Mouse (Mus musculus) kidney, postnatal 4 days (tissue): ENCODE data around the gene Nbea.

ENCODE experiments used
- DNase-seq, 2 experiments: peaks; one replicate each; pipeline ENCODE4 v3.0.0; 2021; ENCODE audit warnings: mixed read lengths in 2 of 2

Gene Nbea

DNA sequence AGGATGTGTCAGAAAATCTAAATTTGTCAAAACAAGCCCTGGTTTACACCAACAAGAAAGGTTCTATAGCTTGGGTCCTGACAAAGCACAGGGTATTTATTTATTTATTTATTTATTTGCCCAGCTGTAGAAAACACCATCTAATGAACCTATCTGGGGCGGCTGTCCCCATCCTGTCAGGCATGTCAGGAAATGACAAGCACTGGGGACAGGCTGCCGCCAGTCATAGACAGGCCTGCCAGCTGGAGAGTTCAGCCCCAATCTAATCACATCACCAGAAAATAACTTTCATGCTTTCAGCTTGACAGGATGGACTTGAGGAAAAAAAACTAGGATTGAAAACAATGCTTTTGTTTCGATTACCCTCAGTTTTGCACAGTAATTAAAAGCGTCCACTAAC is 440.8 kb downstream of the Nbea start:
- no peak for DNase-seq

GRCm38 (mm10) chr3:55742218-55742617 is 441.3 kb downstream of the Nbea start:
- DNase-seq, result no peak

DNA sequence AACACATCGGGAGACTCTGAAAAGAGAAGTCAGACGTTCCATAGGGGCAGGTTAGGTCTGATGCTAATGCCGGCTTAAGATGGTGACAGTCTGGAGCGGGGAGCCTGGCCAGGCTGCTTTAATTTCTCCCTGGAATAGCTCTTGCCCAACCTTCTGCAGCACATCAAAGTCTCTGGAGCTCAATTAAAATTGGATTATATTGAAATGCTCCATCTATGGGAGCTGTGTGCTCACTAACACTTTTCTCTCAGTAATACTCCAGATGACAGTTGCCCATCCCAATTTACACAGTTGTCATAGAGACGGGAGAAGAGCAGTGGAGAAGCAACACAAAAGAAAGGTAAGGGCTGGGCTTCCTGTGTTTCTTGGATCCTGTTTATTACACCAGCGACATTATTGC is 442.1 kb downstream of the Nbea start:
- DNase-seq, result no peak

- no peak for DNase-seq
Measured at GRCm38 (mm10) chr3:55733665-55734064, 449.8 kb downstream of the Nbea start.

DNA sequence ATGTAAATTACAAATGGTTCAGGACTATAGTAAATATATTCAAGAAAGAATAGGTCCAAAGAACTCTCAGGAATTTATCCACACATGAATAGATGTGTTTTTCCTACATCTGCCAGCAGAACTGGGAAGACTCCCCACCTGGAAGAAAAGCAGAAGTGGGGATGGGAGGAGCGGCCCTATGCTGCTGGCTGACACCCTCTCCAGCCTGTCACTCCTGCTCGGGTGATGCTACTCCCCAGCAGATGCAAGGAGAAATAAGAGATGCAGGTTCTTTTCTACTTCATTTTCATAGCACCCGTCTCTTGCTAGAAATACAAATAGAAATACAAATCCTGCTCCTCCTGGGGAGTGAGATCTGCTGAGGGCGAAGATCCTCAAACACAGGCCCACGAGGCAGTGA is 453.0 kb downstream of the Nbea start:
- no peak for DNase-seq

DNA sequence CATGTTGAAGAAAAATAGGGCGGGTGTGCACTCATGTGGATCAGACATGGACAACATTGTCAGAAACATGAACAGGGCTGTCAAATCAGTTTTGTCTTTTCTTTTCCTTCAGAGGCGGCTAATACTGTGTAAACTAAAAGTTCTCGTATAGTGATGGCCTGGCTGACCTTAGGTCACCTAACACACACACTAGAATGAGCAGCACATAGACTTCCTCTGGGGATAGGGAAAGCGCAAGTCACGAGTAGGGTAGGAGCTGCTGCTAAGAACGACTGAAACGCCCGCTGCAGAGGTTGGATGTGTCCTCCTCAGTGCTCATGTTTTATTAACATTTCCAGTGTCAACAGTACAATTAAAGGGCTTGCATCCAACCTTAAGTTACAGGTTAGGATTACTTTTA is 453.4 kb downstream of the Nbea start:
- no peak for DNase-seq

GRCm38 (mm10) chr3:55714260-55714659 is 469.2 kb downstream of the Nbea start:
- no peak for DNase-seq

DNA sequence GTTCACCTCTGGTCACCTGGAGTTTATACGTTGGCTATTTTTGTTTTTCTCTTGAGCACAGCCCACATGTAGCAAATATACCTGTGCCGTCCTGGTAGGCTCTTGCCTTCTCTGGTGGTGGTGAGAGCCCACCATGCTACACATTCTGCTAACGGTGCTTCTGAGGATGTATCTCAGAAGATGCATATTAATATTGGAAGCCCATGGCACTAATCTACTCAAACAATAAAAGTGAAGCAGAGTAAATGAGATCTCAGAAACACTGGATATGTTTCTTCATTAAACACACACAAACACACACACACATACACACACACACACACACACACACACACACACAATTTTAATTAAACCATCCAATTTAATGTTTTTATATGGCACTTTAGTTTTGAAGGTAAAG is 469.6 kb downstream of the Nbea start:
- no peak for DNase-seq

GRCm38 (mm10) chr3:55710300-55710699 is 473.2 kb downstream of the Nbea start:
- no peak for DNase-seq

- no peak for DNase-seq
Measured at GRCm38 (mm10) chr3:55701632-55702031, 481.9 kb downstream of the Nbea start.

- no peak for DNase-seq
Measured at GRCm38 (mm10) chr3:55697174-55697573, 486.3 kb downstream of the Nbea start.

DNA sequence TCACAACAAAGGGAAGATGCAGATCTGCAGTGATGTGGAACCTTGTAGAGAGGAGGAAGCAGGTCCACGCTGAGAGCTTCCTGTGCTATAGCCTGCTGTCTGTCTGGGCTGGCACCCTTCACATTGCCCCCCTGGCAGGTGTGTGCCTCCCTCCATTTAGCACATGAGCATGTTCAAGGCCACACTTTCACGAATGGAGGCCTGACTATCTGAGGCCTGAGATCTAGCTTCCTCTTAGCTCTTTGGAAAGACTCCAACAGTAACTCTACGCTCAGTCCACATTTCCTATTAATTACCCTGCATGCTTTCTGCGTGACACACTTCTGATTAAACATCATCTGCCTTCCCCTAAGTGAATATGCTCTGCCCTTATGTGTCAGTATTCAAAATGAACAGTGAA is 490.4 kb downstream of the Nbea start:
- no peak for DNase-seq

GRCm38 (mm10) chr3:55688098-55688497 is 495.4 kb downstream of the Nbea start:
- DNase-seq, result no peak

DNA sequence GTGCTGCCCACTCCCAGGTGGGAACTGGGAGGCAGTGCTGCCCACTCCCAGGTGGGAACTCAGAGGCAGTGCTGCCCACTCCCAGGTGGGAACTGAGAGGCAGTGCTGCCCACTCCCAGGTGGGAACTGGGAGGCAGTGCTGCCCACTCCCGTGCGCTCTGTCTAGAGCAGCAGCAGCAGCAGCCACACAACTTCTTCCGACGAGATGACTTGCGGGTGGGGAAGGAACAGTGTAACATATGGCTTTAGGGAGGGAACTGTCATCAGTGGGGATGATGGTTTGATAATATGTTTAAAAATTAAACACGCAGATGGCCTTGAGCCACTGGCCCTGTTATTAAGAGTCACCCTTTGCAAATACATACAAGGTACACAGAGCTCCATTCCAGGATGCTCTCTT is 496.5 kb downstream of the Nbea start:
- no peak for DNase-seq

DNA sequence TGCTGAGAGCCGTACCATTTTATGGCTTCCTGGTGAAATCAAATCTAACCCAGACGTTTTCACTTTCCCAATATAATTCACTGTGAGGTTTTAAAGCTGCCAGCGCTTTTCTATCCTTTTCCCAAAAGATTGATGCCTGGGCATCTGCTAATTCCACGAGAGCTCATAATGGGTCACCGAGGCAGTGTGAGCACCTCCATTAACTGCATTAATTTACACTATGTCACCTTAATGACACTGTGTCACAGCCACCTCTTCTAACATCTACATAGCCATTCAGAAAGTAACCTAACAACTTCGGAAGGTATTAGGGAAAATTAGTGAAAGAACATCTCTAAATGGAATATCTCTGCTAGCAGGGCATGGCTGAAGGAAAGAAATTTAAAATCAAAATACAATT is 497.9 kb downstream of the Nbea start:
- DNase-seq, result no peak

- no peak for DNase-seq
Measured at GRCm38 (mm10) chr3:55684892-55685291, 498.6 kb downstream of the Nbea start.

- no peak for DNase-seq
Measured at GRCm38 (mm10) chr3:55677691-55678090, 505.8 kb downstream of the Nbea start.

GRCm38 (mm10) chr3:55674185-55674584 is 509.3 kb downstream of the Nbea start:
- DNase-seq, result no peak

DNA sequence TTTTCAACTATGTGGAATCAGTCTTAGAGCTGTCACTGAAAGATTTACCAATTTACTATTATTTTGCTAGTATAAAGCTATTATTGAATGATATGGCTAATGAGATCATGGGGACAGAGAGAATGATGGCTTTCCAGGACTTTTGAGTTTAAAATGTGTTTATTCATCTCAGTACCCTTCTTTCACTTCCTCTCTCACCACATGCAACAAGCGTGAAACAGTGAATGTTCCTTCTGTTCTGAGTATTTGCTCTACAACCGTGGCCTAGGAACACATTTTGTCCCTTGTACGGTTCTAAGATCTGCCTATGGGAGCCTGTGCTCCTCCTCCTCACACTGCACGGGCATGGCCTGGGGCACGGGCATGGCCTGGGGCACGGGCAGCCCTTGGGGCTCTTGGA is 516.5 kb downstream of the Nbea start:
- DNase-seq, result no peak

DNA sequence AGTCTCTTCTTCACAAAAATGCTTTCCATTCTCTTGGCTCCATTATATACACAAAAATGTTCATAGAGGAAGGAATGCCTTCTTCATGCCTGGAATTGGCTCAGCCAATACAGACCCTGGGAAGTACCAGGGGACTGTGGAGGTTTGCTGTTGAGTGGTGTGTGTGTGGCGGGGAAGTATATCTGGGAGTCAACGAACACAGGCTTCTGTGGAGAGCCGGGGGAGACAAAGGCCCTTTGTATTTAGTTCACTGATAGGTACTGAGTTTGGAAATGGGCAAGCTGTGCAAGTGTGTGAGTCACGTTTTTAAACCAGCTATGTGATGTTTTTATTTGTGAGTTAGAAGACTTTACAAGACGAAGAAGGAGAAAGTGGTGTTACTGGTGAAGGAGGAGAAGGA is 517.6 kb downstream of the Nbea start:
- no peak for DNase-seq

GRCm38 (mm10) chr3:55664713-55665112 is 518.8 kb downstream of the Nbea start:
- no peak for DNase-seq

- DNase-seq, result peak; percentile 43 to 49
Measured at GRCm38 (mm10) chr3:55661678-55662445, 521.6 kb downstream of the Nbea start.

DNA sequence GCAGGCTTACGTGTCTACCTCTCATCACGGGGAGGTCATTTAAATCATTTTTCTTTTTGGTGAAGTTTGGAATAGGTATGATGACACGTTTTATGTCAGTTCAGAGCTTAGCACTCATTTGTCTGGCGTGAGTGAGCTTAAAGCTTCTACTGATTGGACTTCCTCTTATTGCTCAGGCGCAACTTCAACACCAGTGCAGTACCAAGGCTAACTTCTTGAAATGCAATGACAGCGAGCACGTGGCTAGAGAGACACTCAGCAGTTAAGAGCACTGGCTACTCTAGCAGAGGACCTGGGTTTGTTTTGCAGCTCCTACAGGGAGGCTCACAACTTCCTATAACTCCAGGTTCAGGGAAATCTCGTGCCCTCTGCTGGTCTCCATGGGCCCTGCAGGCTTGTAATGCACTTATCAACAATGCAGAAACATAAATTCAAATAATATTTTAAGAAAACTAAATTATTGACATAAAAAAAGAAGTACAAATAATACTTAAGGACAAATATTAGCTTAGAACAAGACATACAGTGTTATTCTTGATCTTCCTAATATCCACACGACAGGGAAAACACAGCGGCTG is 523.2 kb downstream of the Nbea start:
- DNase-seq, result no peak

GRCm38 (mm10) chr3:55659558-55660215 is 523.8 kb downstream of the Nbea start:
- DNase-seq, result no peak
